Mouse (Mus musculus) stomach, embryonic 14.5 days (tissue): ENCODE results near the gene Vmn1r194. TPM values are rescaled to one million over a fixed set of nuclear protein-coding genes. Genes with fewer than 3 reads are reported as not detected.
"Not testable (repeated sequence)": the region's sequence is repeated elsewhere in the genome, so short reads cannot be mapped to it uniquely, and the experiment has no call there.

Experiments
- ATAC-seq: fragments of 200-750 bp; cut with Nextera tagmentation; 2 replicates; pipeline ENCODE4 v1.8.0; 2017; ENCODE audit warnings: low read depth, moderate TSS enrichment; ENCODE audit not compliant: insufficient number of reproducible peaks, insufficient read depth, low FRiP score
- H3K27ac ChIP-seq: fragments of 300-500 bp; sonication (generic); 2 replicates; pipeline ENCODE4 v1.5.1; 2014; ENCODE audit warnings: mild to moderate bottlenecking, low read length, moderate library complexity, mixed read lengths
- H3K27me3 ChIP-seq: fragments of 300-500 bp; sonication (generic); 2 replicates; pipeline ENCODE4 v1.6.1; 2014; ENCODE audit warnings: low read length, control low read depth, mixed read lengths; ENCODE audit not compliant: control insufficient read depth, insufficient read depth
- H3K36me3 ChIP-seq: fragments of 300-500 bp; sonication (generic); 2 replicates; pipeline ENCODE4 v1.6.1; 2014; ENCODE audit warnings: mild to moderate bottlenecking, control low read depth, low read length, moderate library complexity, mixed read lengths; ENCODE audit not compliant: control insufficient read depth, insufficient read depth
- H3K4me1 ChIP-seq: fragments of 300-500 bp; sonication (generic); 2 replicates; pipeline ENCODE4 v1.6.1; 2014; ENCODE audit warnings: low read length, control low read depth, mixed read lengths; ENCODE audit not compliant: control insufficient read depth, insufficient read depth
- H3K4me2 ChIP-seq: fragments of 300-500 bp; sonication (generic); replicated peaks from 2 replicates; pipeline ENCODE4 v1.6.1; 2014; ENCODE audit warnings: low read depth, low read length, control low read depth
- H3K4me3 ChIP-seq: fragments of 300-500 bp; sonication (generic); 2 replicates; pipeline ENCODE4 v1.5.1; 2014; ENCODE audit warnings: low read depth, low read length, control low read depth
- H3K9ac ChIP-seq: fragments of 300-500 bp; sonication (generic); replicated peaks from 2 replicates; pipeline ENCODE4 v1.6.1; 2014; ENCODE audit warnings: low read depth, mild to moderate bottlenecking, control low read depth, low read length, moderate library complexity, mixed read lengths
- H3K9me3 ChIP-seq: fragments of 300-500 bp; sonication (generic); 2 replicates; pipeline ENCODE4 v1.6.1; 2016; ENCODE audit warnings: low read depth, low read length, control low read depth; ENCODE audit not compliant: control insufficient read depth
- WGBS: fragments of 180-500 bp; shearing (Covaris S2); extraction: QIAGEN DNeasy Blood & Tissue Kit; methylation state at CpG from one replicate; pipeline ENCODE4 v1.1.7; 2014; 5-methylcytosine and 5-hydroxymethylcytosine counted together
- microRNA-seq: library from miRNA; unstranded; fragments of <30 nt; microRNA quantifications from one replicate; pipeline ENCODE4, GENCODE M21; 2016
- polyA plus RNA-seq: library from polyadenylated mRNA; unstranded; fragments of >200 nt; fragmentation: Nextera tagmentation; extraction: Ambion mirVana; gene quantifications from 2 replicates; pipeline ENCODE4 v1.2.1, GENCODE M21; 2014

The Vmn1r194 gene
- not detected in 2 replicates for polyA plus RNA-seq

GRCm38 (mm10) chr13:22243915-22244314, at the start of gene Vmn1r194:
Gene Vmn1r194, plus strand, starts transcription at chr13:22244215.
- no peaks in the 10 kb centered on the region for H3K27me3 ChIP-seq
- WGBS = 26% methylated on average over 1 of the region's 1 CpGs
- H3K9ac ChIP-seq = no peak within 1 kb of the TSS
- H3K4me1 ChIP-seq = no peaks in the 10 kb centered on the region
- no peaks in the 10 kb centered on the region for H3K9me3 ChIP-seq
- ATAC-seq = no peak
- no peak within 1 kb of the TSS for H3K4me2 ChIP-seq
- H3K4me3 ChIP-seq = no peak within 1 kb of the TSS
- no peak within 1 kb of the TSS for H3K27ac ChIP-seq
- no peaks in the 10 kb centered on the region for H3K36me3 ChIP-seq

- not testable (repeated sequence) for H3K4me1 ChIP-seq, H3K9me3 ChIP-seq, H3K27me3 ChIP-seq, H3K27ac ChIP-seq, H3K4me3 ChIP-seq, H3K9ac ChIP-seq, H3K4me2 ChIP-seq, H3K36me3 ChIP-seq, ATAC-seq
- 85% methylated on average over 1 of the region's 1 CpGs for WGBS
These were observed 21.0 kb upstream of the Vmn1r194 start, which contains the start of gene Vmn1r193 for GRCm38 (mm10) chr13:22223060-22223459. Gene Vmn1r193, minus strand, starts transcription at chr13:22223160.

GRCm38 (mm10) chr13:22270222-22270621, 26.2 kb downstream of the Vmn1r194 start, which contains the start of gene Vmn1r195:
Gene Vmn1r195, plus strand, starts transcription at chr13:22270522.
- not testable (repeated sequence) for H3K27ac ChIP-seq

GRCm38 (mm10) chr13:22271721-22272120, 27.7 kb downstream of the Vmn1r194 start:
- Histone ChIP-seq H3K27me3 (no peaks in the 10 kb centered on the region), H3K4me1 (no peaks in the 10 kb centered on the region), H3K9me3 (no peaks in the 10 kb centered on the region), H3K4me3 (no peak overlapping the region), H3K9ac (no peak overlapping the region), H3K27ac (no peak overlapping the region), H3K36me3 (no peaks in the 10 kb centered on the region), H3K4me2 (no peak overlapping the region)
- ATAC-seq = no peak
- 40% methylated on average over 2 of the region's 2 CpGs for WGBS

More at GRCm38 (mm10) chr13:22270222-22270621, 26.2 kb downstream of the Vmn1r194 start, which contains the start of gene Vmn1r195:
- not testable (repeated sequence) for H3K9me3 ChIP-seq, H3K36me3 ChIP-seq, H3K9ac ChIP-seq, H3K4me3 ChIP-seq, H3K4me1 ChIP-seq, H3K27me3 ChIP-seq, H3K4me2 ChIP-seq, ATAC-seq
- 90% methylated on average over 1 of the region's 1 CpGs for WGBS

- no peak overlapping the region for H3K27ac ChIP-seq
- no peaks in the 10 kb centered on the region for H3K9me3 ChIP-seq
- no peak overlapping the region for H3K4me2 ChIP-seq
- H3K4me3 ChIP-seq = no peak overlapping the region
- no peak for ATAC-seq
- no peak overlapping the region for H3K9ac ChIP-seq
- WGBS = 61% methylated on average over 2 of the region's 2 CpGs
- H3K27me3 ChIP-seq = no peaks in the 10 kb centered on the region
- no peaks in the 10 kb centered on the region for H3K36me3 ChIP-seq
- H3K4me1 ChIP-seq = no peaks in the 10 kb centered on the region
These were observed 40.6 kb downstream of the Vmn1r194 start for GRCm38 (mm10) chr13:22284578-22284977.

- no peaks in the 10 kb centered on the region for H3K36me3 ChIP-seq
- no peak for ATAC-seq
- H3K4me1 ChIP-seq = no peaks in the 10 kb centered on the region
- no peak within 1 kb of the TSS for H3K4me2 ChIP-seq
- no peaks in the 10 kb centered on the region for H3K9me3 ChIP-seq
- no peak within 1 kb of the TSS for H3K27ac ChIP-seq
- H3K27me3 ChIP-seq = no peaks in the 10 kb centered on the region
- 76% methylated on average over 2 of the region's 2 CpGs for WGBS
- no peak within 1 kb of the TSS for H3K4me3 ChIP-seq
- H3K9ac ChIP-seq = no peak within 1 kb of the TSS
These were observed 45.6 kb downstream of the Vmn1r194 start, which contains the start of gene Vmn1r196 for GRCm38 (mm10) chr13:22289620-22290019. Gene Vmn1r196, plus strand, starts transcription at chr13:22289920.

Small RNA genes lying within 50 kb of the gene (microRNA-seq; reads per million reads assigned to microRNA genes)
- gene Gm23282 (not detected), gene Gm25084 (not detected)

Other genes starting within 250 kb of the Vmn1r194 start
- gene Prss16, start 234.5 kb upstream of the Vmn1r194 start, polyA plus RNA-seq = 0.15 and 0.75 TPM in 2 replicates
- gene Hist1h2ah, start 208.6 kb upstream of the Vmn1r194 start, polyA plus RNA-seq = 10.3 and 12.7 TPM in 2 replicates
- 7.0 and 7.5 TPM in 2 replicates for gene Hist1h2bk, start 208.3 kb upstream of the Vmn1r194 start, polyA plus RNA-seq
- 19.1 and 22.4 TPM in 2 replicates for gene Hist1h4i, start 202.9 kb upstream of the Vmn1r194 start, polyA plus RNA-seq
- gene Hist1h2ag, start 201.3 kb upstream of the Vmn1r194 start, polyA plus RNA-seq = 43.8 and 54.9 TPM in 2 replicates
- gene Hist1h2bj, start 201.0 kb upstream of the Vmn1r194 start, polyA plus RNA-seq = 8.6 and 12.4 TPM in 2 replicates
- not detected in 2 replicates for gene Vmn1r188, start 159.8 kb upstream of the Vmn1r194 start, polyA plus RNA-seq
- not detected in 2 replicates for gene Vmn1r189, start 138.4 kb upstream of the Vmn1r194 start, polyA plus RNA-seq
- not detected in 2 replicates for gene Vmn1r191, start 60.2 kb upstream of the Vmn1r194 start, polyA plus RNA-seq
- gene Vmn1r192, start 53.1 kb upstream of the Vmn1r194 start, polyA plus RNA-seq = not detected in 2 replicates
- gene Vmn1r193, start 21.1 kb upstream of the Vmn1r194 start, polyA plus RNA-seq = not detected in 2 replicates
- not detected in 2 replicates for gene Vmn1r195, start 26.3 kb downstream of the Vmn1r194 start, polyA plus RNA-seq
- gene Vmn1r196, start 45.7 kb downstream of the Vmn1r194 start, polyA plus RNA-seq = not detected in 2 replicates
- gene Vmn1r197, start 80.4 kb downstream of the Vmn1r194 start, polyA plus RNA-seq = not detected in 2 replicates
- gene Vmn1r198, start 106.1 kb downstream of the Vmn1r194 start, polyA plus RNA-seq = not detected in 2 replicates
- gene Vmn1r199, start 135.6 kb downstream of the Vmn1r194 start, polyA plus RNA-seq = not detected in 2 replicates
- not detected in 2 replicates for gene Vmn1r200, start 146.2 kb downstream of the Vmn1r194 start, polyA plus RNA-seq
- not detected in 2 replicates for gene Vmn1r201, start 227.7 kb downstream of the Vmn1r194 start, polyA plus RNA-seq